Mouse (Mus musculus) kidney, embryonic 14.5 days (tissue): ENCODE data around the gene Endov. TPM values are rescaled to one million over a fixed set of nuclear protein-coding genes. Genes with fewer than 3 reads are reported as not detected.

ENCODE experiments used
- ATAC-seq: fragments of 200-750 bp; cut with Nextera tagmentation; 2 replicates; pipeline ENCODE4 v1.8.0; 2017; ENCODE audit warnings: moderate number of reproducible peaks, mild to moderate bottlenecking, moderate TSS enrichment, moderate library complexity; ENCODE audit not compliant: low FRiP score, low TSS enrichment
- H3K27ac ChIP-seq: fragments of 300-500 bp; sonication (generic); 2 replicates; pipeline ENCODE4 v1.5.1; 2014; ENCODE audit warnings: low read depth, mild to moderate bottlenecking, low read length, moderate library complexity, mixed read lengths
- H3K27me3 ChIP-seq: fragments of 300-500 bp; sonication (generic); 2 replicates; pipeline ENCODE4 v1.6.1; 2014; ENCODE audit warnings: mild to moderate bottlenecking, low read length; ENCODE audit not compliant: control insufficient read depth, insufficient read depth
- H3K36me3 ChIP-seq: fragments of 300-500 bp; sonication (generic); 2 replicates; pipeline ENCODE4 v1.6.1; 2014; ENCODE audit warnings: low read length, mixed read lengths; ENCODE audit not compliant: control insufficient read depth, insufficient read depth
- H3K4me1 ChIP-seq: fragments of 300-500 bp; sonication (generic); 2 replicates; pipeline ENCODE4 v1.6.1; 2014; ENCODE audit warnings: low read length, mixed read lengths; ENCODE audit not compliant: control insufficient read depth, insufficient read depth
- H3K4me2 ChIP-seq: fragments of 300-500 bp; sonication (generic); replicated peaks from 2 replicates; pipeline ENCODE4 v1.6.1; 2014; ENCODE audit warnings: low read depth, mild to moderate bottlenecking, low read length
- H3K4me3 ChIP-seq: fragments of 300-500 bp; sonication (generic); 2 replicates; pipeline ENCODE4 v1.5.1; 2014; ENCODE audit warnings: mild to moderate bottlenecking, low read length
- H3K9ac ChIP-seq: fragments of 300-500 bp; sonication (generic); 2 replicates; pipeline ENCODE4 v1.6.1; 2014; ENCODE audit warnings: low read depth, mild to moderate bottlenecking, low read length, moderate library complexity
- H3K9me3 ChIP-seq: fragments of 300-500 bp; sonication (generic); 2 replicates; pipeline ENCODE4 v1.6.1; 2016; ENCODE audit warnings: low read length; ENCODE audit not compliant: control insufficient read depth
- WGBS: fragments of 180-500 bp; shearing (Covaris S2); extraction: QIAGEN DNeasy Blood & Tissue Kit; methylation state at CpG from one replicate; pipeline ENCODE4 v1.1.7; 2014; 5-methylcytosine and 5-hydroxymethylcytosine counted together
- polyA plus RNA-seq: library from polyadenylated mRNA; unstranded; fragments of >200 nt; fragmentation: Nextera tagmentation; extraction: Ambion mirVana; gene quantifications from 2 replicates; pipeline ENCODE4 v1.2.1, GENCODE M21; 2014

Gene Endov
- polyA plus RNA-seq, 1 experiment from 2014 or later: 14.6 TPM

GRCm38 (mm10) chr11:119497451-119497850 lies 6.3 kb downstream of the Endov start:
- WGBS: 80% methylated on average over 4 of the region's 4 CpGs
- no peaks in the 10 kb centered on the region for H3K27me3 ChIP-seq
- no peak overlapping the region for H3K4me2 ChIP-seq
- no peak overlapping the region for H3K4me3 ChIP-seq
- H3K9ac ChIP-seq: no peak overlapping the region
- peaks cover 41% of the 10 kb centered on the region for H3K36me3 ChIP-seq
- ATAC-seq: no peak
- no peaks in the 10 kb centered on the region for H3K9me3 ChIP-seq
- no peak overlapping the region for H3K27ac ChIP-seq
- H3K4me1 ChIP-seq: no peaks in the 10 kb centered on the region

GRCm38 (mm10) chr11:119499297-119499696 lies 8.2 kb downstream of the Endov start:
- peaks cover 48% of the 10 kb centered on the region for H3K36me3 ChIP-seq
- no peak overlapping the region for H3K4me3 ChIP-seq
- H3K9ac ChIP-seq: no peak overlapping the region
- ATAC-seq: no peak
- H3K27ac ChIP-seq: no peak overlapping the region
- 92% methylated on average over 4 of the region's 4 CpGs for WGBS
- no peak overlapping the region for H3K4me2 ChIP-seq
- H3K9me3 ChIP-seq: no peaks in the 10 kb centered on the region
- H3K27me3 ChIP-seq: no peaks in the 10 kb centered on the region
- no peaks in the 10 kb centered on the region for H3K4me1 ChIP-seq

GRCm38 (mm10) chr11:119500011-119500410 lies 8.9 kb downstream of the Endov start:
- WGBS: 81% methylated on average over 2 of the region's 2 CpGs
- H3K9ac ChIP-seq: no peak overlapping the region
- H3K9me3 ChIP-seq: no peaks in the 10 kb centered on the region
- no peak overlapping the region for H3K4me3 ChIP-seq
- no peak for ATAC-seq
- no peaks in the 10 kb centered on the region for H3K4me1 ChIP-seq
- no peaks in the 10 kb centered on the region for H3K27me3 ChIP-seq
- H3K4me2 ChIP-seq: no peak overlapping the region
- H3K27ac ChIP-seq: no peak overlapping the region
- H3K36me3 ChIP-seq: peaks cover 50% of the 10 kb centered on the region

GRCm38 (mm10) chr11:119503675-119504074 lies 12.5 kb downstream of the Endov start:
- ATAC-seq: peak; percentile 80
- H3K27me3 ChIP-seq: no peaks in the 10 kb centered on the region

GRCm38 (mm10) chr11:119506386-119506785 lies 15.2 kb downstream of the Endov start:
- Histone ChIP-seq H3K27me3 (no peaks in the 10 kb centered on the region), H3K27ac (no peak overlapping the region), H3K4me3 (no peak overlapping the region), H3K4me1 (no peaks in the 10 kb centered on the region), H3K36me3 (peaks cover 63% of the 10 kb centered on the region), H3K9ac (no peak overlapping the region), H3K4me2 (no peak overlapping the region), H3K9me3 (no peaks in the 10 kb centered on the region)
- 90% methylated on average over 4 of the region's 4 CpGs for WGBS
- ATAC-seq: no peak

More at GRCm38 (mm10) chr11:119503675-119504074, 12.5 kb downstream of the Endov start:
- Histone ChIP-seq H3K4me2 (no peak overlapping the region), H3K36me3 (peaks cover 76% of the 10 kb centered on the region), H3K9me3 (no peaks in the 10 kb centered on the region), H3K9ac (no peak overlapping the region), H3K4me1 (no peaks in the 10 kb centered on the region), H3K27ac (no peak overlapping the region), H3K4me3 (no peak overlapping the region)

- H3K4me1 ChIP-seq: no peaks in the 10 kb centered on the region
- H3K27ac ChIP-seq: no peak overlapping the region
- WGBS: 82% methylated on average over 8 of the region's 8 CpGs
- H3K36me3 ChIP-seq: peaks cover 49% of the 10 kb centered on the region
- no peak overlapping the region for H3K9ac ChIP-seq
- no peaks in the 10 kb centered on the region for H3K27me3 ChIP-seq
- H3K9me3 ChIP-seq: no peaks in the 10 kb centered on the region
- H3K4me3 ChIP-seq: no peak overlapping the region
- H3K4me2 ChIP-seq: no peak overlapping the region
- no peak for ATAC-seq
These were observed 16.6 kb downstream of the Endov start for GRCm38 (mm10) chr11:119507772-119508171.

GRCm38 (mm10) chr11:119509165-119509776 lies 18.1 kb downstream of the Endov start:
- no peak overlapping the region for H3K4me3 ChIP-seq
- no peak overlapping the region for H3K27ac ChIP-seq
- H3K4me2 ChIP-seq: no peak overlapping the region
- peaks cover 3% of the 10 kb centered on the region; the same call in 1 of the 2 replicates for H3K27me3 ChIP-seq
- ATAC-seq: no peak
- no peaks in the 10 kb centered on the region for H3K4me1 ChIP-seq
- no peaks in the 10 kb centered on the region for H3K9me3 ChIP-seq
- H3K9ac ChIP-seq: no peak overlapping the region
- WGBS: 77% methylated on average over 5 of the region's 5 CpGs
- peaks cover 42% of the 10 kb centered on the region for H3K36me3 ChIP-seq

GRCm38 (mm10) chr11:119513038-119513659 lies 22.0 kb downstream of the Endov start:
- no peak overlapping the region for H3K4me3 ChIP-seq
- peaks cover 10% of the 10 kb centered on the region; the same call in 1 of the 2 replicates for H3K36me3 ChIP-seq
- H3K4me1 ChIP-seq: 0 out of 2 replicates have a peak, but pooled peaks cover 3% of the 10 kb centered on the region
- 31% methylated on average over 9 of the region's 9 CpGs for WGBS
- H3K9me3 ChIP-seq: no peaks in the 10 kb centered on the region
- no peak for ATAC-seq
- no peak overlapping the region for H3K4me2 ChIP-seq
- H3K9ac ChIP-seq: no peak overlapping the region
- H3K27me3 ChIP-seq: peaks cover 4% of the 10 kb centered on the region; the same call in 1 of the 2 replicates
- no peak overlapping the region for H3K27ac ChIP-seq

- peak overlapping the region; percentile 37 for H3K4me2 ChIP-seq
- no peaks in the 10 kb centered on the region for H3K36me3 ChIP-seq
- no peak overlapping the region for H3K27ac ChIP-seq
- H3K9me3 ChIP-seq: no peaks in the 10 kb centered on the region
- H3K4me3 ChIP-seq: 0 out of 2 replicates have a peak overlapping the region, but pooled peaks have one; percentile 22
- peaks cover 4% of the 10 kb centered on the region; the same call in 1 of the 2 replicates for H3K27me3 ChIP-seq
- no peak for ATAC-seq
- 60% methylated on average over 16 of the region's 16 CpGs for WGBS
- H3K4me1 ChIP-seq: 0 out of 2 replicates have a peak, but pooled peaks cover 3% of the 10 kb centered on the region
- H3K9ac ChIP-seq: no peak overlapping the region
These were observed 23.1 kb downstream of the Endov start for GRCm38 (mm10) chr11:119514108-119514860.
